Mouse (Mus musculus): ENCODE results near the gene Rps26.

Gene Rps26

GRCm38 (mm10) chr10:128626311-128627310, at the start of gene Rps26:
Rps26 (minus strand) TSS chr10:128626747.
- in situ Hi-C loops (cut with MboI, MseI), result loop anchor here (10.0 kb wide), 1 partner anchor 1708 kb away; no protein-coding TSS in a partner anchor

- in situ Hi-C loops (cut with MboI, MseI), result loop anchor here (5.0 kb wide), 1 partner anchor 37 kb away; no protein-coding TSS in a partner anchor
These were observed 48.0 kb upstream of the Rps26 start for GRCm38 (mm10) chr10:128674469-128675008.

GRCm38 (mm10) chr10:128673763-128674468, 47.4 kb upstream of the Rps26 start, which contains the start of gene Suox:
Suox (minus strand) TSS chr10:128674073.
- in situ Hi-C loops (cut with MboI, MseI), result loop anchor here (5.0 kb wide), 1 partner anchor 37 kb away; no protein-coding TSS in a partner anchor

- in situ Hi-C loops (cut with MboI, MseI), result loop anchor here (5.0 kb wide), 1 partner anchor 34 kb away; no protein-coding TSS in a partner anchor
These were observed 44.6 kb upstream of the Rps26 start for GRCm38 (mm10) chr10:128671148-128671547.

- in situ Hi-C loops (cut with MboI, MseI), result no loop called here
These were observed 42.5 kb upstream of the Rps26 start for GRCm38 (mm10) chr10:128668790-128669672.

- in situ Hi-C loops (cut with MboI, MseI), result no loop called here
These were observed 39.3 kb upstream of the Rps26 start for GRCm38 (mm10) chr10:128665806-128666205.

- in situ Hi-C loops (cut with MboI, MseI), result no loop called here
These were observed 38.8 kb upstream of the Rps26 start for GRCm38 (mm10) chr10:128665307-128665706.

GRCm38 (mm10) chr10:128664808-128665207, 38.3 kb upstream of the Rps26 start:
- in situ Hi-C loops (cut with MboI, MseI), result no loop called here

- in situ Hi-C loops (cut with MboI, MseI), result no loop called here
These were observed 37.1 kb upstream of the Rps26 start for GRCm38 (mm10) chr10:128663441-128664220.

- in situ Hi-C loops (cut with MboI, MseI), result no loop called here
These were observed 35.9 kb upstream of the Rps26 start for GRCm38 (mm10) chr10:128662465-128662864.

- in situ Hi-C loops (cut with MboI, MseI), result no loop called here
These were observed 32.9 kb upstream of the Rps26 start for GRCm38 (mm10) chr10:128659490-128659889.

- in situ Hi-C loops (cut with MboI, MseI), result no loop called here
These were observed 31.3 kb upstream of the Rps26 start for GRCm38 (mm10) chr10:128657844-128658243.

- in situ Hi-C loops (cut with MboI, MseI), result no loop called here
These were observed 30.2 kb upstream of the Rps26 start for GRCm38 (mm10) chr10:128656731-128657130.

GRCm38 (mm10) chr10:128655254-128655653, 28.7 kb upstream of the Rps26 start:
- in situ Hi-C loops (cut with MboI, MseI), result no loop called here

GRCm38 (mm10) chr10:128653866-128654265, 27.3 kb upstream of the Rps26 start:
- in situ Hi-C loops (cut with MboI, MseI), result no loop called here

- in situ Hi-C loops (cut with MboI, MseI), result no loop called here
These were observed 19.9 kb upstream of the Rps26 start for GRCm38 (mm10) chr10:128646139-128647089.

- in situ Hi-C loops (cut with MboI, MseI), result no loop called here
These were observed 18.8 kb upstream of the Rps26 start, which contains the start of gene Ikzf4 for GRCm38 (mm10) chr10:128645111-128646011. Ikzf4 (minus strand) TSS chr10:128645991.

- in situ Hi-C loops (cut with MboI, MseI), result no loop called here
These were observed 16.2 kb upstream of the Rps26 start for GRCm38 (mm10) chr10:128642749-128643148.
